Mouse (Mus musculus): ENCODE results near the gene Clec4d. TPM values are rescaled to one million over a fixed set of nuclear protein-coding genes. Genes with fewer than 3 reads are reported as not detected.
"Not testable (repeated sequence)": the region's sequence is repeated elsewhere in the genome, so short reads cannot be mapped to it uniquely, and the experiment has no call there.

Clec4d gene
- polyA plus RNA-seq, 1 experiment from 2014 or later: not detected

DNA sequence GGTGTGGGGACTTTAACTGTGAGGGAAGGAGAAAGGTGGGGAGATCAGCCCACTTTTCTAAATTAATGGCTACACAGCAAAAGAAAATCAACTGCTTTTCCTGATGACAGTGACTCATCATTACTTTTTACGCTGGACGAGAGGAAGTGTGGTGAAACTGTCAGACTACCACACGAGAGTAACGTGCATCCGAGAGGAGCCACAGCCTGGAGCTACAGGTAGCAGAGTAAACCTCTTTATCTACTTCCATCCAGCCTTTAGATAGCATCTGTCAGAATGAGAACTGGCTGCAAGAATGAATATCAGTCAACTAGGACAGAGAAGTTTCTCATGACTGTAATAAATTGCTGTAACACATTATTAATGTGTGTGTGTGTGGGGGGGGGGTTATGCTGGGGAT lies 5.0 kb downstream of the Clec4d start:
- no peaks in the 10 kb centered on the region for H3K9me3 ChIP-seq (replicated peaks)
- no peaks in the 10 kb centered on the region for H3K27me3 ChIP-seq (ENCODE audit: low read depth, poor library complexity, severe bottlenecking)
- no peak overlapping the region for H3K4me3 ChIP-seq
- no peaks in the 10 kb centered on the region for H3K4me1 ChIP-seq
- no peak for DNase-seq (ENCODE audit: low spot score)
- H3K36me3 ChIP-seq: no peaks in the 10 kb centered on the region
- WGBS: 81% methylated on average over 5 of the region's 5 CpGs
- H3K27ac ChIP-seq: no peak overlapping the region

- no peak overlapping the region for H3K27ac ChIP-seq
These were observed 17.5 kb downstream of the Clec4d start for GRCm38 (mm10) chr6:123279443-123279842.

GRCm38 (mm10) chr6:123286311-123286710 lies 24.4 kb downstream of the Clec4d start:
- Histone ChIP-seq H3K4me3 (no peak overlapping the region), H3K9me3 (replicated peaks) (no peaks in the 10 kb centered on the region), H3K27me3 (ENCODE audit: low read depth, poor library complexity, severe bottlenecking) (no peaks in the 10 kb centered on the region), H3K36me3 (no peaks in the 10 kb centered on the region), H3K4me1 (no peaks in the 10 kb centered on the region), H3K27ac (no peak overlapping the region)
- WGBS: 95% methylated on average over 2 of the region's 2 CpGs
- no peak for DNase-seq (ENCODE audit: low spot score)

More at GRCm38 (mm10) chr6:123279443-123279842, 17.5 kb downstream of the Clec4d start:
- Histone ChIP-seq H3K4me3 (no peak overlapping the region), H3K9me3 (replicated peaks) (no peaks in the 10 kb centered on the region), H3K27me3 (ENCODE audit: low read depth, poor library complexity, severe bottlenecking) (no peaks in the 10 kb centered on the region), H3K36me3 (no peaks in the 10 kb centered on the region), H3K4me1 (no peaks in the 10 kb centered on the region)
- 93% methylated on average over 2 of the region's 2 CpGs for WGBS
- no peak for DNase-seq (ENCODE audit: low spot score)

DNA sequence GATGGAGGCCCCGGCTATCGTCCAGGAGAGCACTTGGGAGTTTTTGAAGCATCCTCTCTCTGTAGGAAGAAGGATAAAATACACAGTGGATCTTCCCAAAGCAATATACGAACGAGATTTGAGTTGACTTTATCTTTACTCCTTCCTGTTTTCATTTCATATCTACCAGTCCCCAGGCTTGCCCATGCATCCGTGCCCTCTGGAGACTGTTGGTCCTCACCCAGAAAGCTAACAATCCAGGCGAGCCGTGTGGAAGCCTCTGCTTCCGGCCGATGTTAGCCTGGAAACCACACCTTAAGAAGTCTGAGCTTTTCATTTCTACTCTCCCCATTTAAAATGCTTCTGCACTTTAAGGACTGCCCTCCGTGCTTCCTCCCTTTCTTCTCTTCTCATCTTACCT lies 27.0 kb downstream of the Clec4d start:
- Histone ChIP-seq H3K36me3 (no peaks in the 10 kb centered on the region), H3K4me1 (no peaks in the 10 kb centered on the region), H3K27me3 (ENCODE audit: low read depth, poor library complexity, severe bottlenecking) (no peaks in the 10 kb centered on the region), H3K27ac (no peak overlapping the region), H3K4me3 (no peak overlapping the region), H3K9me3 (replicated peaks) (no peaks in the 10 kb centered on the region)
- 87% methylated on average over 10 of the region's 10 CpGs for WGBS
- DNase-seq (ENCODE audit: low spot score): no peak

DNA sequence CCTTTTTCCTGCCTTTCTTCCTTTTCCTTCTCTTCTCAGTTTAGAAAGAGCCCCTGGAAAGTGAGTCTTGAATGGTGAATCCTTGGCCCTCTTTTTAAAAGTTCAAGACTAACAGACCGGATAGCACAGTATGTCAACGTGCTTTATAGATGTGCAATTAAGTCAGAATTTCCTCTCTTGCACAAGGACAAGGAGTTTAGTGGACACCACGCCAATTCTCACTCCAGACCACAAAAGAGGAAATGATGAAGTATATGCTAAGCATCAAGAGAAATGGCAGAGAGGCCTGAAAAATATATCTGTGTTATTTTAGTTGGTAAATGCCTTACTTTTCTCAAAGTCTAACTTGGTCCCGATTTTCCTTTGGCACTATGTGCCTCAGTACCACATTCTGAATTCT lies 27.8 kb downstream of the Clec4d start, which contains the start of gene Clec4e:
Gene Clec4e (minus strand): TSS at position 118 of the 400 bp plus-strand sequence.
- Histone ChIP-seq H3K27ac (no peak within 1 kb of the TSS), H3K36me3 (no peaks in the 10 kb centered on the region), H3K4me3 (no peak within 1 kb of the TSS), H3K9me3 (replicated peaks) (no peaks in the 10 kb centered on the region), H3K4me1 (no peaks in the 10 kb centered on the region), H3K27me3 (ENCODE audit: low read depth, poor library complexity, severe bottlenecking) (no peaks in the 10 kb centered on the region)
- WGBS: 79% methylated on average over 4 of the region's 4 CpGs
- DNase-seq (ENCODE audit: low spot score): no peak

- no peaks in the 10 kb centered on the region for H3K36me3 ChIP-seq
- H3K27me3 ChIP-seq (ENCODE audit: low read depth, poor library complexity, severe bottlenecking): no peaks in the 10 kb centered on the region
- no peak overlapping the region for H3K27ac ChIP-seq
- H3K4me3 ChIP-seq: no peak overlapping the region
- no peaks in the 10 kb centered on the region for H3K4me1 ChIP-seq
- no peak for DNase-seq (ENCODE audit: low spot score)
- no peaks in the 10 kb centered on the region for H3K9me3 ChIP-seq (replicated peaks)
- 98% methylated on average over 1 of the region's 1 CpGs for WGBS
These were observed 31.0 kb downstream of the Clec4d start for GRCm38 (mm10) chr6:123292751-123293400.

DNA sequence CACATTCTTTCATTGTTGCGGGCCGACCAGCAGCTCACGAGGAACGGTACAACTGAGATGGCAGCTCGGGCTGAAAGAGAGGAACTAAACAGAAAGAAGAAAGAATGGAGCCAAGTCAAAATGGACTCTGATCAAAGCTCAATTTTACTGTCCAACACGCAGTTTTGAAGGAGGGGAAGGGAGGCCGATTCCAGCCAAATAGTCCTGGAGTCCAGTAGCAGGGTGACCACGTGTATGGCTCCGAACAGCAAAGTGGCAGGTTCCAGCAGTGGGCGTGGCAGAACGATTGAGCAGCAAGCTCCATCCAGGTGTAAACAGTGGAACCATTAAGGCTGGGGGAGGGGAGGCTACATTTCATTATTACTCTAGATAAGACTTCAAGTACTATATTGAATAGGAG lies 31.6 kb downstream of the Clec4d start:
- H3K36me3 ChIP-seq; H3K27ac ChIP-seq; H3K4me3 ChIP-seq; DNase-seq (ENCODE audit: low spot score); H3K4me1 ChIP-seq; H3K9me3 ChIP-seq (replicated peaks); H3K27me3 ChIP-seq (ENCODE audit: low read depth, poor library complexity, severe bottlenecking): not testable (repeated sequence)
- WGBS: 89% methylated on average over 11 of the region's 11 CpGs

DNA sequence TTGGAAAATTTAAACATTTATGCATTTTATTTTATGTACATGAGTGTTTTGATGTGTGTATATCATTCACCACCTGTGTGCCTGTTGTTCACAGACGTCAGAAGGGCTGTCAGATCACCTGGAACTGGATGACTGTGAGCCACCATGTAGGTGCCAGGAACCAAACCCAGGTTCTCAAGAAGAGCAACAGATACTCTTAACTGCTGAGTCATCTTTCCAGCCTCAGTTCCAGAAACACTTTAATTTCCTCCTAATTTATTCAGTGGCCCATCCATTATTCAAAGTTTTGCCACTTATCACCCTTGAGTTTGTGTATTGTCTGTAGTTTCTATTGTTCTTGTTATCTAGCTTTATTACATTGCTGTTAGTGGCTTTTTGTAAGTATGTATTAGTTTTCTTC lies 34.8 kb downstream of the Clec4d start:
- Histone ChIP-seq H3K27ac (no peak overlapping the region), H3K4me3 (no peak overlapping the region), H3K9me3 (replicated peaks) (no peaks in the 10 kb centered on the region), H3K27me3 (ENCODE audit: low read depth, poor library complexity, severe bottlenecking) (no peaks in the 10 kb centered on the region), H3K36me3 (no peaks in the 10 kb centered on the region), H3K4me1 (no peaks in the 10 kb centered on the region)
- 69% methylated on average over 1 of the region's 1 CpGs for WGBS
- no peak for DNase-seq (ENCODE audit: low spot score)

DNA sequence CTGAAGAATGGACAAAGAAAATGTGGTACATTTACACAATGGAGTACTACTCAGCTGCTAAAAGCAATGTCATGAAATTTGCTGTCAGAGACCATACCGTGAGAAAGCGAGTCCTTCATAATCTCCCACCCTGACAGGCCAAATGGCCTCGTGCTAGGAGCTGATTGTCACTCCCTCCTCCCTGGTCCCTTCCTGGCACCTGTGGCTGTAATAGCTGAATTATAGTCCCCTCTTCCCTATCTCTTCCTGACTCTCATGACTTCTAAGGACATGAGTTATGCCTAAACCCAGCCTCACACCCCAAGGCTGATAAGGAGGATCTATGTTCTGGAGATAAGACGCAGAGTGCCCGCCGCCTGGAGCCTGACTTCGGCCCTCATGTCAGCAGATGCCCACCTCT lies 44.4 kb downstream of the Clec4d start:
- not testable (repeated sequence) for DNase-seq (ENCODE audit: low spot score); H3K4me3 ChIP-seq; H3K27ac ChIP-seq; H3K36me3 ChIP-seq; H3K4me1 ChIP-seq; H3K9me3 ChIP-seq (replicated peaks); H3K27me3 ChIP-seq (ENCODE audit: low read depth, poor library complexity, severe bottlenecking)
- WGBS: 87% methylated on average over 7 of the region's 7 CpGs

DNA sequence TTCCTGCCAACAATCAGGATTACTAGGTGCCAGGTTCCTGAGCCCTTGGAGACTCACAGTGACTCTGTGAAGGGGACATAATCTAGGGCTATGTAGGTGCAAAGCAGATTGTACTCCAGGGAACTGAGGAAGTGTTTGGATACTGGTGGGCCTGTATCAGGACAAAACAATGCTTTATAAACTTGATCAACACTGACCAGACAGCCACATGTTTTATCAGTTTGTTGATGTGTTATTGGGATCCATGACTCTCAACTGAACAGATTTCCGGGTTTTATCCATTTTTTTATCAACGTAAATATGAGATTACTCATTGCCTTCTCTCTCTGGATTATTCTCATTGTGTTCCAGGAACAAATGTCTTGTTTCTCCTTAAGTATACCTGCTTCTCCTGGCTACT lies 46.1 kb downstream of the Clec4d start, which contains the start of gene Vmn2r19:
Gene Vmn2r19 (plus strand): TSS at position 301 of the 400 bp plus-strand sequence.
- no peaks in the 10 kb centered on the region for H3K36me3 ChIP-seq
- H3K9me3 ChIP-seq (replicated peaks): no peaks in the 10 kb centered on the region
- WGBS: 89% methylated on average over 2 of the region's 2 CpGs
- H3K4me3 ChIP-seq: no peak within 1 kb of the TSS
- H3K27me3 ChIP-seq (ENCODE audit: low read depth, poor library complexity, severe bottlenecking): no peaks in the 10 kb centered on the region
- no peaks in the 10 kb centered on the region for H3K4me1 ChIP-seq
- DNase-seq (ENCODE audit: low spot score): no peak
- no peak within 1 kb of the TSS for H3K27ac ChIP-seq

Other genes with a start within 250 kb of the Clec4d start
- gene Clec4b1, start 212.1 kb upstream of the Clec4d start, polyA plus RNA-seq (2016; fragmentation: Nextera tagmentation; extraction: Ambion mirVana): not detected in 2 replicates
- 0.29 and 0.70 TPM in 2 replicates for gene Clec4a2, start 155.7 kb upstream of the Clec4d start, polyA plus RNA-seq (2016; fragmentation: Nextera tagmentation; extraction: Ambion mirVana)
- not detected in 2 replicates for gene Clec4b2, start 89.2 kb upstream of the Clec4d start, polyA plus RNA-seq (2016; fragmentation: Nextera tagmentation; extraction: Ambion mirVana)
- gene Clec4n, start 32.3 kb upstream of the Clec4d start, polyA plus RNA-seq (2016; fragmentation: Nextera tagmentation; extraction: Ambion mirVana): 0.63 TPM in 1 of 2 replicates, not detected in the other
- 0.20 TPM in 1 of 2 replicates, not detected in the other for gene Clec4e, start 27.8 kb downstream of the Clec4d start, polyA plus RNA-seq (2016; fragmentation: Nextera tagmentation; extraction: Ambion mirVana)
- not detected in 2 replicates for gene Vmn2r19, start 46.2 kb downstream of the Clec4d start, polyA plus RNA-seq (2016; fragmentation: Nextera tagmentation; extraction: Ambion mirVana)
- gene Vmn2r20, start 156.0 kb downstream of the Clec4d start, polyA plus RNA-seq (2016; fragmentation: Nextera tagmentation; extraction: Ambion mirVana): not detected in 2 replicates